Mouse (Mus musculus) liver, postnatal 0 days (tissue): Measurements from ENCODE around the gene Trabd. TPM values are rescaled to one million over a fixed set of nuclear protein-coding genes. Genes with fewer than 3 reads are reported as not detected.

ENCODE experiments used
- ATAC-seq: fragments of 200-750 bp; cut with Nextera tagmentation; 2 replicates; pipeline ENCODE4 v1.8.0; 2017; ENCODE audit warnings: mild to moderate bottlenecking, moderate library complexity
- DNase-seq: peaks from one replicate; pipeline ENCODE4 v3.0.0-alpha.2; 2016
- H3K27ac ChIP-seq: fragments of 300-500 bp; sonication (generic); 2 replicates; pipeline ENCODE4 v1.5.1; 2014; ENCODE audit warnings: antibody characterized with exemption, moderate library complexity, mild to moderate bottlenecking, low read depth
- H3K27me3 ChIP-seq: fragments of 300-500 bp; sonication (generic); 2 replicates; pipeline ENCODE4 v1.6.1; 2014; ENCODE audit warnings: low read length, control low read depth, mixed read lengths; ENCODE audit not compliant: insufficient read depth
- H3K36me3 ChIP-seq: fragments of 300-500 bp; sonication (generic); replicated peaks from 2 replicates; pipeline ENCODE4 v1.6.1; 2014; ENCODE audit warnings: mild to moderate bottlenecking, control low read depth, low read length, moderate library complexity, mixed read lengths; ENCODE audit not compliant: insufficient read depth
- H3K4me1 ChIP-seq: fragments of 300-500 bp; sonication (generic); 2 replicates; pipeline ENCODE4 v1.6.1; 2014; ENCODE audit warnings: antibody characterized with exemption, mild to moderate bottlenecking, control low read depth; ENCODE audit not compliant: insufficient read depth
- H3K4me2 ChIP-seq: fragments of 300-500 bp; sonication (generic); 2 replicates; pipeline ENCODE4 v1.6.1; 2014; ENCODE audit warnings: low read depth, mild to moderate bottlenecking, low read length, moderate library complexity, mixed read lengths
- H3K4me3 ChIP-seq: fragments of 300-500 bp; sonication (generic); 2 replicates; pipeline ENCODE4 v1.5.1; 2014; ENCODE audit warnings: low read depth, low read length
- H3K9ac ChIP-seq: fragments of 300-500 bp; sonication (generic); replicated peaks from 2 replicates; pipeline ENCODE4 v1.6.1; 2014; ENCODE audit warnings: mild to moderate bottlenecking, moderate library complexity
- H3K9me3 ChIP-seq: fragments of 300-500 bp; sonication (generic); 2 replicates; pipeline ENCODE4 v1.6.1; 2016; ENCODE audit warnings: mild to moderate bottlenecking, control low read depth, low read length, mixed read lengths
- CTCF ChIP-seq: sonication (generic); IDR thresholded peaks from 2 replicates; pipeline ENCODE4 v1.5.1; 2016; ENCODE audit warnings: antibody characterized with exemption, low read depth
- EP300 ChIP-seq: IDR thresholded peaks from 2 replicates; pipeline ENCODE4 v1.6.1; 2016; ENCODE audit warnings: antibody characterized with exemption, low read depth, mild to moderate bottlenecking
- WGBS: fragments of 180-500 bp; shearing (Covaris S2); extraction: QIAGEN DNeasy Blood & Tissue Kit; methylation state at CpG from one replicate; pipeline ENCODE4 v1.1.7; 2014; ENCODE audit not compliant: insufficient replicate concordance; 5-methylcytosine and 5-hydroxymethylcytosine counted together
- polyA plus RNA-seq: library from polyadenylated mRNA; unstranded; fragments of >200 nt; fragmentation: Nextera tagmentation; extraction: Ambion mirVana; gene quantifications from 2 replicates; pipeline ENCODE4 v1.2.1, GENCODE M21; 2015

The Trabd gene
- polyA plus RNA-seq, 1 experiment from 2014 or later, result 23.6 TPM

DNA sequence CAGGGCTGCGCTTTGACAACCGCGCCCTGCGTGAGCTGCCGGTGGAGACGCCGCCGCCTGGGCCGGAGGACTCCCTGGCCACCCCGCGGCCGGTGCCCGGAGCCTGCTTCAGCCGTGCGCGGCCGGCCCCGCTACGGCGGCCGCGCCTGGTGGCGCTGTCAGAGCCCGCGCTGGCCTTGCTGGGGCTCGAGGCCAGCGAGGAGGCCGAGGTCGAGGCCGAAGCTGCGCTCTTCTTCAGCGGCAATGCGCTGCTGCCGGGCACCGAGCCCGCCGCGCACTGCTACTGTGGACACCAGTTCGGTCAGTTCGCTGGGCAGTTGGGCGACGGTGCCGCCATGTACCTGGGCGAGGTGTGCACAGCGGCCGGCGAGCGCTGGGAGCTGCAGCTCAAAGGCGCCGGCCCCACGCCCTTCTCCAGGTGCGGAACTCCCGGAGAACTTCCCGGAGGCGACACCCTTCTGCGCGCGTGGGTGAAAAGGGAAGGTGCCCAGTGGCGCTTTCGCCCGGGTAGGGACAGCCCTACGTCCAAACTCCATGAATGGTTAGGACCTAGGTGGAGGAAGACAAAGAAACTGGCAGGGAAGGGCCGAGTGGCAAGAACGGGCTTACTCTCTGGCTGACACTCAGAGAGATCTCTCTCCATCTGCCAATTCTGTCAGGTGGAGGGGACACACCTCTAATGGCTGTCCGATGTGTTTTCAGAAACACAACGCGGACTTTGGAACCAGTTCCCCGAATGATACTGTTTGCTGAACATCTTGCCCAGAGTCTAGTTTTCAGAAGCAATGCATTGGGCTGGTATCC lies 14.5 kb downstream of the Trabd start:
- peak overlapping the region; percentile 81 for H3K4me3 ChIP-seq
- H3K9me3 ChIP-seq, result no peaks in the 10 kb centered on the region
- H3K36me3 ChIP-seq, result peaks cover 41% of the 10 kb centered on the region
- WGBS, result 4% methylated on average over 59 of the region's 68 CpGs
- peak; percentile 70 for ATAC-seq
- H3K4me1 ChIP-seq, result peaks cover 31% of the 10 kb centered on the region
- H3K4me2 ChIP-seq, result peak overlapping the region; percentile 88
- peak overlapping the region; percentile 95 for H3K9ac ChIP-seq
- peak overlapping the region; percentile 96 for H3K27ac ChIP-seq
- H3K27me3 ChIP-seq, result no peaks in the 10 kb centered on the region
- no peak for TF ChIP-seq CTCF
- peak; percentile 45; the same call in 1 of the 2 replicates for TF ChIP-seq EP300
- peak; percentile 61 for DNase-seq

GRCm38 (mm10) chr15:89090662-89091061 lies 15.7 kb downstream of the Trabd start:
- 84% methylated on average over 4 of the region's 4 CpGs for WGBS
- no peak for ATAC-seq
- Histone ChIP-seq H3K4me2 (peak overlapping the region; percentile 88), H3K27me3 (no peaks in the 10 kb centered on the region), H3K27ac (peak overlapping the region; percentile 96), H3K36me3 (peaks cover 42% of the 10 kb centered on the region), H3K9ac (0 out of 2 replicates have a peak overlapping the region, but pooled peaks have one; percentile 2), H3K9me3 (no peaks in the 10 kb centered on the region), H3K4me1 (peaks cover 30% of the 10 kb centered on the region), H3K4me3 (no peak overlapping the region)
- TF ChIP-seq CTCF (no peak), EP300 (no peak)
- DNase-seq, result no peak

DNA sequence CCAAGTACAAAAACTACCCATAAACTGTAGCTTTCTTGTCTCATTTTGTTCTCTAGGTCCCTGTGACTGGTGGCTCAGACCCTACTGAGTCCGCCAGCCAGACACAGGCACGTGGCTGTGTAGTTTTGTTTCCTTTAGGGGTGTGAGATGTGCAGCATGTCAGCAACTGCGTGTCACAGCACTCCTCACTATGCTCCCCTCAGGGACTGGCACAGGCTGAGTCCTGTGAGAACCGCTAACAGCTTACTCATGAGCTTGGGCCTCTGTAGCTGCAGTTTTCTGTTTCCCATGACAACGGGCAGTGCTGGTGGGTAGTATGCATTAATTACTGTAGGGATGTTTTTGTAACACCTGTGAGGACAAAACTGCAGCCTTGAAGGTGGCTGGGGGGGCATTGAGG lies 17.3 kb downstream of the Trabd start:
- ATAC-seq (no peak), DNase-seq (no peak)
- H3K4me1 ChIP-seq, result peaks cover 30% of the 10 kb centered on the region
- no peak overlapping the region for H3K9ac ChIP-seq
- no peaks in the 10 kb centered on the region for H3K9me3 ChIP-seq
- peaks cover 42% of the 10 kb centered on the region for H3K36me3 ChIP-seq
- H3K4me3 ChIP-seq, result no peak overlapping the region
- TF ChIP-seq EP300 (no peak), CTCF (no peak)
- H3K27me3 ChIP-seq, result no peaks in the 10 kb centered on the region
- H3K4me2 ChIP-seq, result no peak overlapping the region
- no peak overlapping the region for H3K27ac ChIP-seq
- WGBS, result 85% methylated on average over 5 of the region's 5 CpGs

GRCm38 (mm10) chr15:89097450-89097849 lies 22.5 kb downstream of the Trabd start:
- Histone ChIP-seq H3K27ac (no peak overlapping the region), H3K9me3 (no peaks in the 10 kb centered on the region), H3K4me1 (no peaks in the 10 kb centered on the region), H3K4me3 (no peak overlapping the region), H3K4me2 (no peak overlapping the region), H3K27me3 (no peaks in the 10 kb centered on the region), H3K36me3 (peaks cover 89% of the 10 kb centered on the region), H3K9ac (no peak overlapping the region)
- DNase-seq (no peak), ATAC-seq (no peak)
- TF ChIP-seq EP300 (no peak), CTCF (no peak)
- 90% methylated on average over 5 of the region's 5 CpGs for WGBS

- H3K9ac ChIP-seq, result no peak overlapping the region
- 0 out of 2 replicates have a peak overlapping the region, but pooled peaks have one; percentile 22 for H3K27ac ChIP-seq
- peaks cover 92% of the 10 kb centered on the region for H3K36me3 ChIP-seq
- H3K4me1 ChIP-seq, result no peaks in the 10 kb centered on the region
- no peak overlapping the region for H3K4me3 ChIP-seq
- DNase-seq, result no peak
- H3K9me3 ChIP-seq, result no peaks in the 10 kb centered on the region
- no peak for ATAC-seq
- no peaks in the 10 kb centered on the region for H3K27me3 ChIP-seq
- 84% methylated on average over 7 of the region's 7 CpGs for WGBS
- no peak overlapping the region for H3K4me2 ChIP-seq
- TF ChIP-seq EP300 (no peak), CTCF (no peak)
Observed at GRCm38 (mm10) chr15:89098616-89099015, 23.7 kb downstream of the Trabd start.

DNA sequence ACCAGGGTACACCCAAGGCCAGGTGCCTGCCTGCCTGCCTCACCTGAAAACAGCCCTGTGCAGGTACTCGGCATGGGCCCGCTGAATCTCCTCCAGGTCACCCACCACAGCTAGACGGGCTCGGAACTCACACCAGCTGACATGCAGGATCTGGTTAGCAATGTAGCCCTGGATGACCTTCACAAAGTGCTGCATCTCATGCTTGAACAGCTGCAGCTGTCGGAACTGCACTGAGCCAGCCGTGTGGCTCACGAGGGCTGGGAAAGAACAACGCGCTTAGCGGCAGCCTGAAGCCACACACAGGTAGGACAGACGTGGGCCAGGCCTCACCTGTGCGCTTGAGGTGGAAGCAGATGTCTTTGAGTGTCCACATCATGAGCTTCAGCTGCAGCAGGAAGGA lies 25.9 kb downstream of the Trabd start:
- Histone ChIP-seq H3K27ac (no peak overlapping the region), H3K9me3 (no peaks in the 10 kb centered on the region), H3K27me3 (no peaks in the 10 kb centered on the region), H3K4me2 (no peak overlapping the region), H3K36me3 (peaks cover 89% of the 10 kb centered on the region), H3K9ac (no peak overlapping the region), H3K4me1 (no peaks in the 10 kb centered on the region), H3K4me3 (no peak overlapping the region)
- DNase-seq (no peak), ATAC-seq (peak; percentile 16)
- no peak for TF ChIP-seq EP300
- TF ChIP-seq CTCF, result no peak
- 90% methylated on average over 12 of the region's 12 CpGs for WGBS
